Mouse (Mus musculus) heart, adult 9 months (tissue): ENCODE measurements around the gene Lzic.

ENCODE experiments used
- DNase-seq, 2 experiments: peaks; one replicate each; pipeline ENCODE4 v3.0.0; 2022; ENCODE audit warnings: low spot score in 2 of 2

Gene Lzic

DNA sequence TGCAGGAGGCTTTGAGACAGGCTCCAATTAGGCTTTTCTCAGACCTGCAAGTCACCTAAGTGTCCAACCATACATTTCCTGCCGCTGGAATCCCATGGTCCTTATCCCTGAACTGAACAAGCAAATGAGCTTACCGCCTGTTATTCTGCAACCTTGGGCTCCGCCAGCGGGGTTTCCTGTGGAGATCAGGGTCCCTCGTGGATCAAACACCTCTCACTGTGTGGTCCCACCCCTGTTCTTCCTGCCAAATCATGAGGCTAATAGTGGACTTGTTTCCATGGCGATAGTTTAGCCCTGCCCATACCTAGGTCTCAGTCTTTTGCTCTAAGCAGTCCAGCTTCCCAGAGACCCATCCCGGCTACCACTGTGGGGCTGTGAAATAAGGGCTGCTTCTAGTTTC lies 41.3 kb downstream of the Lzic start:
- peak; percentile 80 to 92 for DNase-seq

DNA sequence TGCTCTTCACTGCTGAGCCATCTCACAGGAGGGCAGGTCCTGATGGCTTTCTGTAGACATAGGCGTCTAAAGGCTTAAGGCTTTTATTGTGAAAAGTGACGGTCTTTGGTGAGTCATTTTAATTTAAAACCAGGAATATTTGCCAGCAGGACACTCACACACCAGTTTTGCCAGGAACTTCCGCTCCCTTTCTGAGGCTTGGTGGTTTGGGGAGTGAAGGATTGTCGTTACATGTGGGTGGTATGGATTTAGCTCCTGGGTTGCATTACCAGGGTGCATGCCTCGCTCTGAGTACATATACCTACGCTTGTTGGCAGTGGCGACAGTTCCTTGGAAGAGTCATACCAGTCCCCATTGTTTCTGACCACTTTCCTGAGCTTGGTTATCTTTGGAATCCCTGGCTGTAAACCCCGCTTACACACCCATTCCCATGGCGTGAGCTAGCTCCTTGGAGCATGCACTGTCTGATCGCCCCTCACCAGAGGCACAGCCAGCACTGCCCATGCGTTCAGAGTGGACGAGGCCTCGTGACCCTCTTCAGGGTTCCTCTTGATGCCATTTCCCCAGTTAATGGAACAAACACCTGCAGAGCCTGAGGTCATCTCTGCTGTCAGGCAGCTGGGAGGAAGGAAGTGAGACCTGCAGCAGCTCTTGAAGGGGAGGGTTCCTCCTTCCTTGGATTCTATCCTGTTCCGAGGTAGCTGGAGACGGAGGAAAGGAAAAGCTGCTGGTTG lies 42.8 kb downstream of the Lzic start:
- peak; percentile 54 to 84 for DNase-seq

DNA sequence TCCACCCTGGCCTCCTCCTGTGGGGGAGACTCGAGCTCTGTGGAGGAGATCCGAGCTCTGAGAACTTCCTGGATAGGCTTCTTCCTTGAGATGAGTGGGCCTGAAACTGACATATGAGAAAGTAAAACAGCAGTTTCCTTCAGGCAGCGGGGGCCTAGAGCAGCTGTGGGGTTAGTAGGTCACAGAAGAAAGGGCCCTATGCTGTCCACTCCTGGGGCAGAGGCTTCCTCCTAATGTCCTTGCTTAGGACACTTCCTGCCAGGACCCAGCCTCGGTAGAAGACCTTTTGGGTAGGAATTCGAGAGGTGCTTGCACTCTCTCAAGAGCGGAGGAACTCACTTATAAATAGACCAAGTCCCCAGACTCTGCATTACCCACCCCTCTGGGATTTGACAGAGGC lies 44.7 kb downstream of the Lzic start:
- DNase-seq: peak in 1 of 2 experiments; percentile 28

DNA sequence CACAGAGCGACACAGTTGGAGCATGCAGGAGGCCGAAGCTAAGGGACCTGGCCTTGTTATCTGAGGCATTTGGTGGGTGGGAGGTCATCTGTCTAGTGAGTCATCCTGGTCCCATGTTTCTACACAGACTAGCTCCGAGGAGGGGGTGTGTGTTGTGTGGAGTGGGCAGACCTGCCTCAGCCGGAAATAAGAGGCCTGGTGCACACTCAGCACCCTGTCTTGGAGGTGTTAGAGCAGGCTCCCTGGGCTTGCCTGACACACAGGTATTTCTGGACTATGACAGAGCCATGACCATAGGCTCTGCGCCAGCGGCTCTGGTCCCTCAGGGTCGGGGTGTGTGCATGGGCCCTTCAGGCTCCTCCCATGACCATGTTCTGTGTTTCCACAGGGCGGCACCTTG lies 54.4 kb downstream of the Lzic start:
- peak; percentile 57 to 68 for DNase-seq

DNA sequence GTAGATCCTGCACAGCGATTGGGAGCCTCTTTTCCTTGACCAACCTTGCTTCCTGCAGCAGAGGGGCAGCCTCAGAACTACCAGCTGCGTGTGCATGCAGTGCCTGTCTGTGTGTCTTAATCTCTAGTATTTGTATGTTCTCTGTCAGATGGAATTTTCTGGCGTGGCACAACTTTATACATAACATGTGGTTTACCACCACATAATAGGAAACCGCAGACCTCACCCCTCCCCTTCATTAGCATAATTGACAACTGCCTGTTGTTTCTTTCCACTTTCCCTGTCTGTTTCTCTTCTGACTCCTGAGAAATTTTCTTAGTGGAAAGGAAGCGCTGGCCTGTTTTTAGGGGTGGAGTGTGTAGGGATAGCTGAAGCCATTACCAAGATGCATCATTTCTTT lies 56.9 kb downstream of the Lzic start:
- no peak for DNase-seq

DNA sequence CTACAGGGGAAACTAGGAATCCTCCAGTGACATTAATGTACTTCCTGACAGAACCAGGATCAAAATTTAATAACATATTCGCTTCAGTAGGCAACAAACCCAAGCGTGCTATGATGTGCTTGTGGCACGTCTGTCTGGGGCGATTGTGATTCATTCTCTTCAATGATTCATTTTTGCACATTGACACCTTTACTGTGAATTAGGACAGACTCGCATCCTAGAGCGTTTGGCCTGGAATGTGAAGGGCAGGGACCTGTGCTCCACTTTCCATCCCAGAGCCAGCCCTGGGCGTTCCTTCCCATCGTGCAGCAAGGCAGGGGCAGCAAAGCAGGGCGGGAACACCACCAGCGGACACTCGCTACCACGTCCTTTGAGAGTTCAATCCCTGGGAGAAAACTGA lies 57.4 kb downstream of the Lzic start:
- DNase-seq: no peak

DNA sequence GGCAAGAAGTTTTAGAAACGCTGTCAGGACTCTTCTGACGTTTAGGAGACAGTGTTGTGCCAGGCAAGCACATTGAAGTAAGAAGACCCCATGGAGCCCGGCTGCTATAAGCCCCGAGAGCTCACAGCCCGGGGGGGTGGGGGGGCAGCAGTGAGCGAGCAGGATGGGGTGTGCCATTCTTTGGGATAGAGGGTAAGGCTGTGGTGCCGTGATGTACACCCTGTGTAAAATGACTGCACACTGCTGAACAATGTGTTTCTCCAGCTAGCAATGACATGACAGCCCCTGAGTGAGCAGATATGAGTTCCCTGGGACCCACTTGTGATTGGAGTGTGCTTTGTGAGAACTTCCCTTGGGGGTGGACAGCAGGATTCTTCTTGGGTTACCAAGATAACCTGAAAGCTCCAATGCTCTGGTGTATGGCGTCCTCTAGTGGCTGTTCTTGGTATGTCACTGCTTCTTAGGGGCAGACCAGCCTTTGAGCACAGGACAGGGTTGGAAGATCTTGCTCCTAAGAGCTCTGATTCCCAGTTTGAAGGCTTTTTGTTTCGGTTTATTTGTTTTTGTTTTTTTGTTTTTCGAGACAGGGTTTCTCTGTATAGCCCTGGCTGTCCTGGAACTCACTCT lies 58.0 kb downstream of the Lzic start:
- peak; percentile 61 to 83 for DNase-seq

DNA sequence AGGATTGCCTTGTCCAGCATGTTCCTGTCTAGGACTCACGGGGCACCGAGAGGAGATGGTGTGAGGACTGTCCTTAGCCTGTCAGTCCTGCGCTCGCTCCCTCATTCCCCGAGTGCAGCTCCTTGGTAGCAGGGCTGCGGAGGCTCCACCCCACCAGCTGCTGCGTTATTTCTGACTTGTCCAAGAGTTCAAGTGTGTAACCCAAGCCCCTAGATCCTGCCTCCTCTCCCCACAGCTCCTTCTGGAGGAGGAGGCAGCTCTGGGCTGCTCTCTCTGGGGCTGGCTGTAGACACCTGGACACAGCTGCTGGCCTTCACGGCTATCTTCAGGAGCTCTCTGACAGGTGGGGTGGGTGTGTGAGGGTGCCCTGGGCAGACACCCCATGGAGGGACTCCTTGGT lies 59.9 kb downstream of the Lzic start:
- DNase-seq: no peak
